Mouse (Mus musculus): ENCODE data around the gene Gm12695.
A peak's percentile ranks its signal among the peaks of the same experiment; 100 is the strongest.

The Gm12695 gene

DNA sequence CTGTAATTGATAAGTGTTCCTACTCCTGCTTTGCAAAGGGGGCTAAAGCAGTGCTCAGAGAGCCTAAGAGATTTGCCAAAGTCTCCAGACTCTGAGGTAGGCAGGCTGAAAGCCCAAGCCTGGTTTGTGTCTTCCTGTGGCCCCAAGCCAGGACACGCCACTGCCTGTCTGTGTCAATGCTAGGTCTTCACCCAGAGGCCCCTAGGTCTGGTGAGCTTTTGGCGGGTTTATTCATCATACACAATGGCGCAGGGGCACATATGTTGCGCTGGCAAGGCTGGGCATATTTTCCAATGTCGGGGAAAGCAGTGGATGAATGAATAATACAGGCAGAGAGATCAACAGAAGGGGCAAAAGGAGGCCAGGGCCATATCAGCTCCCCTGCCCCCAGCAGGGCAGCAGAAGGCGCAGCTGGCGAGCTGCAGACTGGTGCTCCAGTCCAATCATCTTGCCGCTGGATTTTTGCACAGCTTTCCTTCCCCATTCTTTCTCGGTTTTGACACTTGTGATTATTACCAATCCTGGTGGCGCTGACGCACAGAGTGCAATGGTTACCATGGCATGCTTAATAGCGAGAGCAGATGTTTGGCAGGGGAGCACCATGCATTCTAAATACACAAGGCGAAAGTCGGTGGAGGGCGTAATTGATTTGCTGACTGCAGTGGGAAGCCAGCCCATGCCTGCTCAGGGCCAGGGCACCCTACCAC lies 87.3 kb downstream of the Gm12695 start:
- DNase-seq = no peak

DNA sequence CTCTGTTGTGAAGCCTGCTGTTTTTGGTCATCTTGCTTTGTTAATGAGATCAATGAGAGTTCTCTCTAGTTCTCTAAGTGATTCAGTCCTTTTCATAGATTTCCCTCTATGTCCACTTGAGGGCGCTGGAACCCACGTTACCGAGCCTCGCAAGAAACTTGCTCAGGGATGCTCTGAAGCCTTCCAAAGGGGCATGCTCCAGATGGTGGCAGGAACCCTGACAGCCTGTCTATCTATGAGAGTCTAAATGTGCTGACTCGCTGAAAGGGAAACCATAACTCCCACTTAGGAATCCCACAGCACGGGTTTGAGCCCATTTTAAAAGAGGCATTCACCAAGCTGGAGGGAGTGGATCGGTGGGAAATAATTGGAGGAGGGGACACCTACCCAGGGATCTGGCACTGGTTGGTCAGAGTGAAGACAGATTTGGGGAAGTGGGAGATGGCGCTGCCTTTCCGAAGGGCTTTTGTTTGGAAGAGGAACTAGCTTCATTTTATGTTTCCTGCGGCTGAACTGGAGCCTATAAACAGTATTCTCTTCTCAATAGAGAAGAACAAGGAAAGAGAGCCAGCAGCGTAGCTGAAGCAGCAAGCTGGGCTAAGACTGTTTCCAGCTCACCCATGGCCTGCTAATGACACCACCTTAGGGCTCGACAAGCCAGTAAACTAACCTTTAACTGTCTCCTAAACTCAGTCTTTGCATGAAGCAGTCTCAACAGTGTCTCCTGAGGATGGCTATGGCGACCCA lies 88.2 kb downstream of the Gm12695 start:
- DNase-seq = peak; percentile 64

DNA sequence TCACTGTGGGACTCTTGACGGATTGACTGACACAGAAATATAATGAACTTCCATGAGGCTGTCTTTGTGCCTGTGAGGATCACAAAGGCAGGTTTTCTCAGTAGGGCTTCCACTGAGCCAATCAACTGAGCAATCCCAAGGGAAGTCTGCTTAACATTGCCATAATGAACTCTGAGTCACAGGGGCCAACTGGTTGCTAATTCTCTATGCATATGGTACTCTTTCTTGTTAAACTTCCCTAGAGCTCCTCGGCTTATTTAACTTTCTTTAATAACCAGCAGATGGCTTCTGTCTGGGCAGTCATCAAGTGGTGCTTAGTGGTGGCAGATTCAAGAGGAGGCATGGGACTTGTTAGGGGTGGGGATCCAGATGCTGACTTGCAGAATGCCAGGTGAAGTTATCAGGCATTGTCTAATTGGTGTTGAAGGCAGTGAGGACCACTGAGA lies 97.6 kb downstream of the Gm12695 start:
- DNase-seq = no peak

DNA sequence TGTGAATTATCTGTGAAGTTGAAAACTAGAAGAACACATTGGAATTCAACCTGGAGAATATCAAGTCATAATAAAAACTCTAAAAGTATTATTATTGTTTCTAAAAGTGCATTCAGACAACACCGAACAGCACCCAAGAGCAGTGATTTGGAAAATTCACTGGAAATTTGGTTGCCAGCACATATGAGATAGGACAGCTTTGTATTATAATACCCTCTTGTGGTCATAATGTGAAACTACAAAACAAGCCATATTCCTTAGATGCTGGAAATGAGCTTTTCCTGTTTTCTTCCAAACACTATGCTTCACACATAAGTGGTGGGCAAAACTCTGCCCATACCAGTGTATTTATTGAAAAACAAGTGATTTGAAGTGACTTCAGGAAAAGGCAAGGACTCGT lies 101.5 kb downstream of the Gm12695 start:
- no peak for DNase-seq

DNA sequence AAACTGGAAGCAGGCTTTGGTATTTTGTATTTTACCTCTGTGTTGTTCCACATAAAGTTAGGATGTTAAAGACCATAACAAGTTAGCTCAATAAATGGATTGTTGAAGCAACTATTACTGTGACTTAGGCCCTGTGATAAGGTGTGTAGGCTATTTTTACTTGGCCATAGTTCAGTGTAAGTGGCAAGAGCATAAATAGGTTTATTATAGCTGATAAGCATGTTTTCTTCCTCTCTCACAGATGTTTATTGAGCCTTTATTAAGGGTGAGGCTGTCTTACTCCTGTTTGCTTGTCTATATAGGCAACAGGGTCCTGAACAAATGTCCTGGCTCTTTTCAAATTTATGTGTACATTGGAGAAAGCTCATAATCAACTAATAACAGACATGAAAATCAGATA lies 104.0 kb downstream of the Gm12695 start:
- no peak for DNase-seq

DNA sequence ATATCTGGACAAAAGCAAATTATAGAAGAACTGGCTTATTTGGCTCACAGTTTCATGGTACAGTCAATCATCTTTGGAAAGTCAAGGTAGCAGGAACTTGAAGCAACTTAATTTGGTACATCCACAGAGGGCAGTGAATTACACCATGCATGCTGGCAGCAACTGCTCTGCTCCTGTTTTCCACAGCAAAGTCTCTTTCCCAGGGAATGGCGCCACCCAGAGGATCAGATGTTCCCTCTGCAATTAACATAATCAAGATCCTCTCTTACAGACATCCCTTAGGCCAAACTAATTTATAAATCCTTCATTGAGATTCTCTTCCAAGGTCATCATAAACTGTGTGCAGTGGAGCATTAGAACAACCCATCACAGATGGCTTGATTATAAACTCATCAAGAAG lies 104.8 kb downstream of the Gm12695 start:
- peak; percentile 64 for DNase-seq

Data from kidney, postnatal 10 days (tissue).